Mouse (Mus musculus): ENCODE measurements at regions not wholly inside any gene's neighbourhood (a gene's known extent, or its start where the extent isn't known, plus 50 kb on each side); places are given as distances from the start of the nearest gene placed in this dataset.

- DNase-seq (ENCODE audit: low spot score) (no peak), ATAC-seq (ENCODE audit: low FRiP score, low TSS enrichment) (no peak)
- Histone ChIP-seq H3K4me2 (replicated peaks; ENCODE audit: low read depth) (no peak overlapping the region), H3K36me3 (ENCODE audit: control insufficient read depth, insufficient read depth, low read length) (no peaks in the 10 kb centered on the region), H3K27me3 (ENCODE audit: control insufficient read depth, insufficient read depth, low read length) (no peaks in the 10 kb centered on the region), H3K27ac (replicated peaks) (no peak overlapping the region), H3K9me3 (ENCODE audit: control insufficient read depth, low read length) (0 out of 2 replicates have a peak, but pooled peaks cover 2% of the 10 kb centered on the region), H3K9ac (ENCODE audit: low read length) (no peak overlapping the region), H3K4me1 (replicated peaks; ENCODE audit: control insufficient read depth, insufficient read depth) (no peaks in the 10 kb centered on the region), H3K4me3 (ENCODE audit: low read depth, low read length) (no peak overlapping the region)
- WGBS = 75% methylated on average over 1 of the region's 1 CpGs
- TF ChIP-seq CTCF (IDR thresholded peaks at IDR 0.05; ENCODE audit: low read depth) (no peak), EP300 (optimal IDR thresholded peaks at IDR 0.05) (no peak)
These were observed 120.8 kb upstream of the Thumpd2 start for GRCm38 (mm10) chr17:81185685-81186084.

DNA sequence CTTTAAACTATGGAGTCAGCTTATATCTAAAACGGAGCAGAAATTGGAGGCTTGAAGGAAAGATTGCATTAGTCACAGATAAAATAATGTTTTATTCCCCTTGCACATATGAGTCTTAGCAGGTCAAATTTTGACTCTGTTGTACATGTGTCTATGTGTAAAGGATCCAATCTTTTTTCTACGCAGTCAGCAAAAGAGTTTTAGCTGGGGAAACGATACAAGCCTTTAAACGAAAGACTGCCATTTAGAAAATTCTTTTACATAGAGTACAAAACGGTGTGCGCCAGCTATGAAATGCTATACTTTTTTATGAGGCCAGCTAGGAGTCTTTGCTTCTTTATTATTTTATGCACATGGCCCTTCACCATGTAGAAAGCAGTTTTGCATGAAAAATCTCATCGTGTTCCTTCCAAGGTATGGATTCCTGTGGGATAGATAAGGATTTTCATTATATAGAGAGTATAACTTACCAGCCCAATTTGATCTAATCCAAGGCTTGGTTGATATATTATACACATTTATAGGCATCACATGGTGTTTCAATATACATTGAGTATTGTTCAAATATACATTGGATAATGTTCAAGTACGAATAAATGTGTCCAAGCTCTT, 116.0 kb upstream of the Thumpd2 start:
- Histone ChIP-seq H3K4me3 (ENCODE audit: low read depth, low read length) (no peak overlapping the region), H3K9me3 (ENCODE audit: control insufficient read depth, low read length) (0 out of 2 replicates have a peak, but pooled peaks cover 2% of the 10 kb centered on the region), H3K36me3 (ENCODE audit: control insufficient read depth, insufficient read depth, low read length) (no peaks in the 10 kb centered on the region), H3K27ac (replicated peaks) (no peak overlapping the region), H3K4me2 (replicated peaks; ENCODE audit: low read depth) (no peak overlapping the region), H3K4me1 (replicated peaks; ENCODE audit: control insufficient read depth, insufficient read depth) (no peaks in the 10 kb centered on the region), H3K9ac (ENCODE audit: low read length) (no peak overlapping the region), H3K27me3 (ENCODE audit: control insufficient read depth, insufficient read depth, low read length) (no peaks in the 10 kb centered on the region)
- WGBS = 81% methylated on average over 8 of the region's 8 CpGs
- no peak for ATAC-seq (ENCODE audit: low FRiP score, low TSS enrichment)
- TF ChIP-seq EP300 (optimal IDR thresholded peaks at IDR 0.05) (no peak), CTCF (IDR thresholded peaks at IDR 0.05; ENCODE audit: low read depth) (no peak)
- no peak for DNase-seq (ENCODE audit: low spot score)

- Histone ChIP-seq H3K36me3 (ENCODE audit: control insufficient read depth, insufficient read depth, low read length) (no peaks in the 10 kb centered on the region), H3K4me2 (replicated peaks; ENCODE audit: low read depth) (no peak overlapping the region), H3K4me1 (replicated peaks; ENCODE audit: control insufficient read depth, insufficient read depth) (no peaks in the 10 kb centered on the region), H3K9me3 (ENCODE audit: control insufficient read depth, low read length) (no peaks in the 10 kb centered on the region), H3K4me3 (ENCODE audit: low read depth, low read length) (no peak overlapping the region), H3K27me3 (ENCODE audit: control insufficient read depth, insufficient read depth, low read length) (no peaks in the 10 kb centered on the region), H3K9ac (ENCODE audit: low read length) (no peak overlapping the region), H3K27ac (replicated peaks) (no peak overlapping the region)
- ATAC-seq (ENCODE audit: low FRiP score, low TSS enrichment) = no peak
- 80% methylated on average over 3 of the region's 3 CpGs for WGBS
- no peak for DNase-seq (ENCODE audit: low spot score)
- TF ChIP-seq CTCF (IDR thresholded peaks at IDR 0.05; ENCODE audit: low read depth) (no peak), EP300 (optimal IDR thresholded peaks at IDR 0.05) (no peak)
These were observed 111.4 kb upstream of the Thumpd2 start for GRCm38 (mm10) chr17:81176306-81176705.

GRCm38 (mm10) chr17:81175877-81176276, 111.0 kb upstream of the Thumpd2 start:
- no peak for TF ChIP-seq CTCF (IDR thresholded peaks at IDR 0.05; ENCODE audit: low read depth)
- TF ChIP-seq EP300 (optimal IDR thresholded peaks at IDR 0.05) = no peak
- Histone ChIP-seq H3K9me3 (ENCODE audit: control insufficient read depth, low read length) (no peaks in the 10 kb centered on the region), H3K4me1 (replicated peaks; ENCODE audit: control insufficient read depth, insufficient read depth) (no peaks in the 10 kb centered on the region), H3K36me3 (ENCODE audit: control insufficient read depth, insufficient read depth, low read length) (no peaks in the 10 kb centered on the region), H3K27ac (replicated peaks) (no peak overlapping the region), H3K4me3 (ENCODE audit: low read depth, low read length) (no peak overlapping the region), H3K4me2 (replicated peaks; ENCODE audit: low read depth) (no peak overlapping the region), H3K27me3 (ENCODE audit: control insufficient read depth, insufficient read depth, low read length) (no peaks in the 10 kb centered on the region), H3K9ac (ENCODE audit: low read length) (no peak overlapping the region)
- ATAC-seq (ENCODE audit: low FRiP score, low TSS enrichment) = no peak
- 9% methylated on average over 4 of the region's 4 CpGs for WGBS
- no peak for DNase-seq (ENCODE audit: low spot score)

DNA sequence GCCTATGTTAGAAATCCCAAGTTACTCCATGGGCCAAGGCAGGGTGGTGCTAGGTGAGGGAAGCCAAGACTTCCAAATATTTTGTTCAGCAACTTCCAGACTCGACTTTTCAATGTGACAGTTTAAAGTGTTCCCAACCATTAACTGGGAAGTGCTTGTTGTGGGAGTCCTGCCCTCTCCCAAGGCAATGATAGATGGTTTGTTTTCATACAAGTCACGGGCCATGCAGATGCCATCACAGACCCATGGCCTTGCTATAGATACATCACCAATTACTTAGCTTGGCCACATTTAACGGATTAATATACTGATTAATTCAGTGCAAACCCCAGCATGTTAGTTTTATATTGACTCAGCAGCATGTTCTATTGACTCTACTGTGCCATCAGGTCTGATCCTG, 108.1 kb upstream of the Thumpd2 start:
- WGBS = 52% methylated on average over 3 of the region's 3 CpGs
- ATAC-seq (ENCODE audit: low FRiP score, low TSS enrichment) (no peak), DNase-seq (ENCODE audit: low spot score) (no peak)
- Histone ChIP-seq H3K9me3 (ENCODE audit: control insufficient read depth, low read length) (no peaks in the 10 kb centered on the region), H3K4me2 (replicated peaks; ENCODE audit: low read depth) (no peak overlapping the region), H3K4me1 (replicated peaks; ENCODE audit: control insufficient read depth, insufficient read depth) (no peaks in the 10 kb centered on the region), H3K4me3 (ENCODE audit: low read depth, low read length) (no peak overlapping the region), H3K27ac (replicated peaks) (no peak overlapping the region), H3K36me3 (ENCODE audit: control insufficient read depth, insufficient read depth, low read length) (no peaks in the 10 kb centered on the region), H3K27me3 (ENCODE audit: control insufficient read depth, insufficient read depth, low read length) (no peaks in the 10 kb centered on the region), H3K9ac (ENCODE audit: low read length) (no peak overlapping the region)
- TF ChIP-seq CTCF (IDR thresholded peaks at IDR 0.05; ENCODE audit: low read depth) (no peak), EP300 (optimal IDR thresholded peaks at IDR 0.05) (no peak)

GRCm38 (mm10) chr17:81169118-81169517, 104.2 kb upstream of the Thumpd2 start:
- no peaks in the 10 kb centered on the region for H3K36me3 ChIP-seq (ENCODE audit: control insufficient read depth, insufficient read depth, low read length)
- WGBS = 60% methylated on average over 5 of the region's 5 CpGs
- H3K27ac ChIP-seq (replicated peaks) = no peak overlapping the region
- H3K9ac ChIP-seq (ENCODE audit: low read length) = no peak overlapping the region
- no peak overlapping the region for H3K4me3 ChIP-seq (ENCODE audit: low read depth, low read length)
- ATAC-seq (ENCODE audit: low FRiP score, low TSS enrichment) = no peak
- DNase-seq (ENCODE audit: low spot score) = no peak
- no peaks in the 10 kb centered on the region for H3K9me3 ChIP-seq (ENCODE audit: control insufficient read depth, low read length)
- H3K4me2 ChIP-seq (replicated peaks; ENCODE audit: low read depth) = no peak overlapping the region
- H3K4me1 ChIP-seq (replicated peaks; ENCODE audit: control insufficient read depth, insufficient read depth) = no peaks in the 10 kb centered on the region
- H3K27me3 ChIP-seq (ENCODE audit: control insufficient read depth, insufficient read depth, low read length) = no peaks in the 10 kb centered on the region
- TF ChIP-seq CTCF (IDR thresholded peaks at IDR 0.05; ENCODE audit: low read depth) = no peak
- no peak for TF ChIP-seq EP300 (optimal IDR thresholded peaks at IDR 0.05)
